Mouse (Mus musculus) lung, postnatal 25 days (tissue): Measurements from ENCODE around the gene Spata5.

Experiments used
- DNase-seq: peaks from one replicate; pipeline ENCODE4 v3.0.0; 2022; ENCODE audit warnings: low spot score

The Spata5 gene

GRCm38 (mm10) chr3:37616586-37617547, 197.2 kb downstream of the Spata5 start:
- DNase-seq, result no peak
